Mouse (Mus musculus): ENCODE results near the gene Gpr84. TPM values are rescaled to one million over a fixed set of nuclear protein-coding genes. Genes with fewer than 3 reads are reported as not detected.

Gene Gpr84
- polyA plus RNA-seq, 1 experiment, result 0.13 TPM

DNA sequence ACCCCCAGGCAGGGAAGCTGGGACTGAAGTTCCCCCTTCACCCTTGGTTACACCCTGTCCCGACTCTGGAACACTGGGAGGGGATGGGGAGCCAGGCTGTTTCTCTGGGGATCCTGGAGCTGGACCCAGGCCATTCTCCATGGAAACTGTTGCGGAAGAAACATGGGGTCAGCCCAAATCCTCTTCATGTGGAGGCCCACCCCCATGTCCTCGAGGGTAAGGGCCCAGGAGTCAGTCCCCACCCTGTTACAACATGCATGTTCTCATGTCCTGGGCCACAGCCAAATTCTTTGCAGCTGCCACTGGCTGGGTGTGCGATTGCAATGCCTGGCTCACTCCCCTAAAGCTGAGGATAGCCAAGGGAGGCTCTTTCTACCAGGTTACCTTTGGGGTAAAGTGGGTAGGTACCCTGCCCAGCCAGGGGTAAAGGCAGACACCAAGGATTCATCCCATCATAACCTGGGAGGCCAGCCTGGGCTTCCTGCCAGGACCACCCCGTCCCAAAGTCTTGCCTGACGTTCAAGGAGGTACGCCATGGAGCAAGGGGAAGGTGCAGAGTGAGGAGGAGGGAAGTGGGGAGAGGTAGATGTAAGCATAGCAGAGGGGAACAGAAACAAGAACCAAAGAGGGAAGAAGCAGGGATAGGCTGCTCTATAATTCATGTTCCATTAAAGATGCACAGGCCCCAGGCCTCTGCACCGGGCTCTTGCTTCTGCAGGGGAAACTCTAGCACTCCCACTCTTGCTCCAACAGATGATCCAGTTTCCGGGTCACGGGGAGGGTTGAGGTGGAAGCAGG, 5.8 kb upstream of the Gpr84 start:
- Histone ChIP-seq H3K4me3 (ENCODE audit: insufficient read depth, low read depth, low read length) (no peak overlapping the region), H3K27me3 (replicated peaks; ENCODE audit: control insufficient read depth, insufficient read depth, low read length) (no peaks in the 10 kb centered on the region), H3K4me1 (ENCODE audit: control insufficient read depth, insufficient read depth, low read length) (peaks cover 2% of the 10 kb centered on the region; the same call in 1 of the 2 replicates), H3K36me3 (ENCODE audit: control insufficient read depth, insufficient read depth, low read length) (no peaks in the 10 kb centered on the region), H3K27ac (ENCODE audit: insufficient read depth, low read depth, low read length) (no peak overlapping the region)
- DNase-seq, result no peak
- WGBS, result 78% methylated on average over 10 of the region's 10 CpGs
- no peak for TF ChIP-seq CTCF (conservative IDR thresholded peaks at IDR 0.05; ENCODE audit: insufficient read depth, insufficient read length, low read depth, low read length)

DNA sequence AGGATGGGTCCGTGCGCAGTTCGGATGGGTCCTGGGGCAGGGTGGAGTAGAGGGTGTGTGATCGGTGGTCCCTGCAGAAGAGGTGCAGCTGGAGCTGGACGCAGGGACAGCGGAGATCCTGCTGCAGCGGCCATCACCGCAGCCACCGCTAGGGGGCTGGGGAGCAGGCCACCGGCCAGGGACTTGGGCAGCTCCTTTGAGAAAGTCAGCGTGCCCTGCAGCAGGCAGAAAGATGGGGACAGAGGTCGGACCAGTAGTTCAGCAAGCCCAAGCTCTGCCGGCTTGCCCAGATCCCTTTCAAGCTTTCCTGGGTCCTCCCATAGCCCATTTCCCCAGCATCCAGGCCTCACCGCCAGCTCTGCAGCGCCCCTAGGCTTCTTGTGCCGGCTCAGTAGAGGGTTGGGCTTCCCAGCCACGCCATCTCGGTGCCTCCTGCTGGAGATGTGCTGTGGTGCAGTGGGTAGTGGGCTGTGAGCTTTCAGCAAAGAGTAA, 4.6 kb upstream of the Gpr84 start:
- no peaks in the 10 kb centered on the region for H3K27me3 ChIP-seq (replicated peaks; ENCODE audit: control insufficient read depth, insufficient read depth, low read length)
- peak; percentile 82 for DNase-seq
- TF ChIP-seq POLR2A (IDR thresholded peaks at IDR 0.05; ENCODE audit: low read depth, low read length), result no peak
- TF ChIP-seq CTCF (conservative IDR thresholded peaks at IDR 0.05; ENCODE audit: insufficient read depth, insufficient read length, low read depth, low read length), result peak; percentile 72
- H3K4me3 ChIP-seq (ENCODE audit: insufficient read depth, low read depth, low read length), result peak overlapping the region; percentile 19
- H3K4me1 ChIP-seq (ENCODE audit: control insufficient read depth, insufficient read depth, low read length), result peaks cover 2% of the 10 kb centered on the region; the same call in 1 of the 2 replicates
- H3K27ac ChIP-seq (ENCODE audit: insufficient read depth, low read depth, low read length), result no peak overlapping the region
- H3K36me3 ChIP-seq (ENCODE audit: control insufficient read depth, insufficient read depth, low read length), result no peaks in the 10 kb centered on the region
- 7% methylated on average over 18 of the region's 18 CpGs for WGBS

DNA sequence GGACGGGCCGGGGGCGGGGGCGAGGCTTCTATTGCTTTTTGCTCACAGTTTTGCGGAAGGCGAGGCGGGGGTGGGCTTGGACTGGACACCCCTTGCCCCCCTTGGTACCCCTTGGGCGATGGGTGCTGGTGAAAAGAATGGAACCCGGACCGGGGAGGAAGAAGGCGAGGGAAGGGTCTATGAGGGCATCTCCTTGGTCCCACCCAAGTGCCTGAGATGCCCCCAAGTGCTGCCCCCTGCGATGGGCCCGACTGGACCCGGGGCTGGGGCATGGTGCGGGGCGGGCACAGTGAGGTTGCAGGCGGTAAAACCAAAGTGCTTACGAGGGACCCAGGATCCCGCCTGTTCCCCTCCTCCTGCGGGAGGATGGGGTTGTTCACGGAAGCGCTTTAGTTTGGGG, 3.8 kb upstream of the Gpr84 start:
- Histone ChIP-seq H3K4me3 (ENCODE audit: insufficient read depth, low read depth, low read length) (no peak overlapping the region), H3K36me3 (ENCODE audit: control insufficient read depth, insufficient read depth, low read length) (no peaks in the 10 kb centered on the region), H3K27me3 (replicated peaks; ENCODE audit: control insufficient read depth, insufficient read depth, low read length) (no peaks in the 10 kb centered on the region), H3K27ac (ENCODE audit: insufficient read depth, low read depth, low read length) (no peak overlapping the region), H3K4me1 (ENCODE audit: control insufficient read depth, insufficient read depth, low read length) (peaks cover 2% of the 10 kb centered on the region; the same call in 1 of the 2 replicates)
- WGBS, result 60% methylated on average over 22 of the region's 22 CpGs
- TF ChIP-seq CTCF (conservative IDR thresholded peaks at IDR 0.05; ENCODE audit: insufficient read depth, insufficient read length, low read depth, low read length) (no peak), POLR2A (IDR thresholded peaks at IDR 0.05; ENCODE audit: low read depth, low read length) (no peak)
- DNase-seq, result no peak

DNA sequence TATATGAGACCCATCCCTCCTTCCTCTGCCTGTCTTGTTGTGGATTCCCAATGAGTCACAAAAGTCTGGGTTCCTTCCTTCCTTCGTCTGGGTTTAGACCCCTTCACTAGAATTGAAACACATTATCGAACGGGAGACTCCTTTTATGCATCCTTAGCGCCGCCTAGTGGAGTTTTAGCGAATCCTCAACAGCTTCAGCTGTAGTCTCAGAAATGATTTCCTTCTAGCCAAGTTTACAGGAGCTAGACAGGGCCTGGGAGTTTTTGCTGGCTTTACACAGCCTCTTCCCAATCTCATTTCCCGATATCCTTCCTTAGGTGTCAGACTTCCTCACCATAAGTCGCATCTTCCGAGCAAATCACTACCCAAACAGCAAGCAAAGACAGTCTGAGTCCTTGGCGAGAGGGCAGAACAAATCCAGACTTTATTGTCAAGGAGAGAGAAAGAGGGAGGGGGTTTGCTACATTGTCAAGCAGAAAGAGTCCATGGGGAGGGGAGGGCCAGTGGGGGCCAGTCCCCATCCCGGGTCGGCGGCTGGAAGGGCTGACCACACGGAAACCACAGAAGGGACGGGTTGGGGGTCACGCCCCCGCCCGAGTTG, 3.2 kb upstream of the Gpr84 start:
- DNase-seq, result peak; percentile 76
- H3K4me1 ChIP-seq (ENCODE audit: control insufficient read depth, insufficient read depth, low read length), result peaks cover 2% of the 10 kb centered on the region; the same call in 1 of the 2 replicates
- TF ChIP-seq POLR2A (IDR thresholded peaks at IDR 0.05; ENCODE audit: low read depth, low read length), result no peak
- TF ChIP-seq CTCF (conservative IDR thresholded peaks at IDR 0.05; ENCODE audit: insufficient read depth, insufficient read length, low read depth, low read length), result peak; percentile 52
- H3K27me3 ChIP-seq (replicated peaks; ENCODE audit: control insufficient read depth, insufficient read depth, low read length), result no peaks in the 10 kb centered on the region
- H3K27ac ChIP-seq (ENCODE audit: insufficient read depth, low read depth, low read length), result no peak overlapping the region
- H3K4me3 ChIP-seq (ENCODE audit: insufficient read depth, low read depth, low read length), result no peak overlapping the region
- WGBS, result 26% methylated on average over 18 of the region's 18 CpGs
- H3K36me3 ChIP-seq (ENCODE audit: control insufficient read depth, insufficient read depth, low read length), result no peaks in the 10 kb centered on the region

DNA sequence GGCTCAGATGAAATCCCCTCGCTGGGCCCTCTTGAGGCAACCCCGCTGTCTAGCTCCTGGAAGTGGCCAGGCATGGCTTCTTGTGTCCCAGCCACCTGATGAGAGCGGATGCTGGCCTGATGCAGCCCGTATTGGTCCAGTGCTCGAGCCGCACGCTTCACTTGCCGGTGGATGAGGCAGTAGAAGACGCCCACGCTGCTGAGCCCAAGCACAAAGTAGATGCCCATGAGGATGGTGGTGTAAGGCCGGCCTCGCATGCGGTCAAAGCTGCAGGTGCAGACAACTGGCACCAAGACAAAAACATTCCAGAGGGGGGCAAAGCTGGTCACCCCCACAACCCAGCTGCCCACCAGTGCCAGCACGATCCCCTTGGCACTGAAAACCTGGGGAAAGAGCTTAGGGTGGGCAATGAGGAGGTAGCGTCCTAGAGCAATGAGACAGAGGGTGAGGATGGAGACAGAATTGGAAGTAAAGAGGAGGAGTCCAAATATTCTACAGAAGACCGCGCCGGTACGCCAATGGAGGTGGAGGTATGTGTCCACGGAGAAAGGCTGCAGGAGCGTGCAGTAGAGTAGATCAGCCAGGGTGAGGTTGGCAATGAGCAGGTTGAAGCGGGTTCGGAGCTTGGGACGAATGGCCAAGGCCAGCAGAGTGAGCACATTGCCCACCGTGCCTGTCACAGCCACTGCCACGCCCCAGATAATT, 1.4 kb downstream of the Gpr84 start:
- 74% methylated on average over 26 of the region's 26 CpGs for WGBS
- no peak for DNase-seq
- Histone ChIP-seq H3K27me3 (replicated peaks; ENCODE audit: control insufficient read depth, insufficient read depth, low read length) (no peaks in the 10 kb centered on the region), H3K4me3 (ENCODE audit: insufficient read depth, low read depth, low read length) (no peak overlapping the region), H3K27ac (ENCODE audit: insufficient read depth, low read depth, low read length) (no peak overlapping the region), H3K4me1 (ENCODE audit: control insufficient read depth, insufficient read depth, low read length) (peaks cover 28% of the 10 kb centered on the region), H3K36me3 (ENCODE audit: control insufficient read depth, insufficient read depth, low read length) (no peaks in the 10 kb centered on the region)
- TF ChIP-seq CTCF (conservative IDR thresholded peaks at IDR 0.05; ENCODE audit: insufficient read depth, insufficient read length, low read depth, low read length) (no peak), POLR2A (IDR thresholded peaks at IDR 0.05; ENCODE audit: low read depth, low read length) (no peak)

DNA sequence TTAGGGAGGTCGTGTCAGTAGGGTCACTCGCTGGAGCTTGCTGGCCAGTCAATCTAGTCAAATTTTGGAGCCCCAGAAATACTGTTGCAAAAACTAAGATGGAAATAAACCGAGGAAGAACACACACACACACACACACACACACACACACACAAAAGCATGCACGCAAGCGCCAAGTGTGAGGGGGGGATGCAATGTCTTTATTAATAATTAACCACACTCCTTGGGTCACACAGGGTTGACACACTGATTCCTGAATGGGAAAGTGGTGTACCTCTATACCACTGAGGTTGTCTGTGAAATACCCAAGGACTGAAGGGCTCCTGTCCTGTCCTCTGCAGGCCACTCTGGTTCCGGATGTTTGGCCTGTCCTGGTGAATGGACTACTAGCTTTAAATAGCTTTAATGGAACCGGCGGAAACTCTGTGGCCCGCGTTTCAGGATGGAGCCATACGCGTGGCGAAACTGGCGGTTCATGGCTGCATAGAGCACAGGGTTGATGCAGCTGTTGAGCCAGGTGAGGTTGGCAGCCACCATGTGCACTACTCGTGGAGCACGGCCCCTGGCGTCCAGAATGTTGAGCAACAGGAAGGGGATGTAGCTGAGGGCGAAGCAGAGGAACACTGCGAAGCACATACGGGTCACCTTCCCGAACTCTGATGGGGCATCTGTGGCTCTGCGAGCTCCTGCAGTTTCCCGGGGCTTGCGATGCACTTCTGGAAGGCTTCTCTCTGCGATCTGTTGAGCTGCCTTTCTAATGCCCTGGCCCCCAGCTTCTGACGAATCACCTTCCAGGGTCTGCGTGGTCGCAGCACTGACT, 2.1 kb downstream of the Gpr84 start:
- peaks cover 29% of the 10 kb centered on the region for H3K4me1 ChIP-seq (ENCODE audit: control insufficient read depth, insufficient read depth, low read length)
- H3K27ac ChIP-seq (ENCODE audit: insufficient read depth, low read depth, low read length), result no peak overlapping the region
- H3K4me3 ChIP-seq (ENCODE audit: insufficient read depth, low read depth, low read length), result no peak overlapping the region
- no peaks in the 10 kb centered on the region for H3K36me3 ChIP-seq (ENCODE audit: control insufficient read depth, insufficient read depth, low read length)
- H3K27me3 ChIP-seq (replicated peaks; ENCODE audit: control insufficient read depth, insufficient read depth, low read length), result no peaks in the 10 kb centered on the region
- 39% methylated on average over 28 of the region's 28 CpGs for WGBS
- TF ChIP-seq POLR2A (IDR thresholded peaks at IDR 0.05; ENCODE audit: low read depth, low read length) (no peak), CTCF (conservative IDR thresholded peaks at IDR 0.05; ENCODE audit: insufficient read depth, insufficient read length, low read depth, low read length) (peak; percentile 47)
- peak; percentile 52 for DNase-seq

Data from kidney, adult 2 months (tissue).